Mouse (Mus musculus): Measurements from ENCODE around the gene Tlr12. TPM values are rescaled to one million over a fixed set of nuclear protein-coding genes. Genes with fewer than 3 reads are reported as not detected.

The Tlr12 gene
- under 1 TPM; 0.24 to 0.44 TPM for total RNA-seq (2023)

GRCm38 (mm10) chr4:128618246-128618911, at the start of gene Tlr12:
Gene Tlr12 (minus strand): TSS chr4:128618619.

GRCm38 (mm10) chr4:128654505-128655381, 36.3 kb upstream of the Tlr12 start, which contains the start of gene Phc2:
Gene Phc2 (plus strand): TSS chr4:128654702.

DNA sequence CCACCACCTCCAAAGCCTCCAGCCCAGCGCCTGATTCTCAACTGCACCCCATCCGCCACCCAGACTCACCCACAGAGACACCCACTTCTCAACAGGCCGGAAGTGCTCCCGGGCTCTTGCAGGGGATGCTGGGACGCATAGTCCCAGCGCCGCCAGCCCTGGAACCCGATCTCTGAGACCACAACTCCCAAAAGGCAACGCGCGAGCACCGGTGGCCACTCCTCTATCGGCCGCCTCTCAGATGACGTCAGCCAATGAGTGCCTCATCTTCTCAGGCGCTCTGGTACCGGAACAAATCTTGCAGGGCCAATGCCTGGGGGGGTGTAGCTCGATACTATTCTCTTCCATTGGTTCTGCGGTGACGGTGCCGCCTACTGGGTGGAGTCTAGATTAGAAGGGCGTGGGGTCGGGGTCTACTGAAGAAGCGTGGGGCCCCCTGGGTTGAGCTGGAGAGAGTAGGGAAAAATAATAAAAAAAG, 8.5 kb downstream of the Tlr12 start, which contains the start of gene Zscan20:
Zscan20 (minus strand) TSS at position 174 of the 478 bp plus-strand sequence.

Other genes with a start within 250 kb of the Tlr12 start
- gene Zscan20, start 8.5 kb downstream of the Tlr12 start, total RNA-seq (2023), result 1 to 10 TPM; 1.3 to 1.8 TPM
- 10 to 100 TPM; 32.5 to 37.4 TPM for gene Phc2, start 36.1 kb upstream of the Tlr12 start, total RNA-seq (2023)
- under 1 TPM in 1 of 2 experiments, not detected in 1; 0.15 TPM for gene A3galt2, start 136.7 kb upstream of the Tlr12 start, total RNA-seq (2023)
- gene Zfp362, start 187.4 kb upstream of the Tlr12 start, total RNA-seq (2023), result 10 to 100 TPM; 11.0 to 14.9 TPM

Measured in neutrophil, adult 83 days (primary cell).